Mouse (Mus musculus): ENCODE measurements around the gene Lsm7. TPM values are rescaled to one million over a fixed set of nuclear protein-coding genes. Genes with fewer than 3 reads are reported as not detected.

Gene Lsm7
- total and polyA plus RNA-seq, 3 experiments, result 19.4 to 79.9 (median 23.2) TPM

GRCm38 (mm10) chr10:80838346-80838912, 16.6 kb downstream of the Lsm7 start:
- no peak for DNase-seq
- peak overlapping the region; percentile 49 for H3K27ac ChIP-seq
- intact Hi-C loops (cut with DNase I), result no loop called here
- TF ChIP-seq CTCF (IDR thresholded peaks at IDR 0.05) (no peak), POLR2A (IDR thresholded peaks at IDR 0.05; ENCODE audit: insufficient read depth, low read depth, low read length) (no peak), EP300 (IDR thresholded peaks at IDR 0.05; ENCODE audit: insufficient read depth, low read depth, low read length) (no peak)
- no peaks in the 10 kb centered on the region for H3K79me2 ChIP-seq (replicated peaks; ENCODE audit: control insufficient read depth, insufficient read depth, low read length)
- H3K4me1 ChIP-seq (ENCODE audit: control insufficient read depth, insufficient read depth, low read length), result no peaks in the 10 kb centered on the region; the same call in 1 of the 2 replicates
- 52% methylated on average over 2 of the region's 2 CpGs for WGBS
- no peak overlapping the region for H3K4me3 ChIP-seq
- no peak overlapping the region for H3K9ac ChIP-seq (ENCODE audit: low read depth, low read length)
- H3K36me3 ChIP-seq (ENCODE audit: control insufficient read depth, insufficient read depth, low read length), result no peaks in the 10 kb centered on the region
- peaks cover 3% of the 10 kb centered on the region; the same call in 1 of the 2 replicates for H3K27me3 ChIP-seq (ENCODE audit: control insufficient read depth, insufficient read depth, low read length)

GRCm38 (mm10) chr10:80837827-80838226, 17.2 kb downstream of the Lsm7 start:
- Histone ChIP-seq H3K27me3 (ENCODE audit: control insufficient read depth, insufficient read depth, low read length) (peaks cover 3% of the 10 kb centered on the region; the same call in 1 of the 2 replicates), H3K9ac (ENCODE audit: low read depth, low read length) (no peak overlapping the region), H3K36me3 (ENCODE audit: control insufficient read depth, insufficient read depth, low read length) (no peaks in the 10 kb centered on the region), H3K4me1 (ENCODE audit: control insufficient read depth, insufficient read depth, low read length) (no peaks in the 10 kb centered on the region; the same call in 1 of the 2 replicates), H3K4me3 (no peak overlapping the region), H3K27ac (peak overlapping the region; percentile 53), H3K79me2 (replicated peaks; ENCODE audit: control insufficient read depth, insufficient read depth, low read length) (no peaks in the 10 kb centered on the region)
- no peak for TF ChIP-seq POLR2A (IDR thresholded peaks at IDR 0.05; ENCODE audit: insufficient read depth, low read depth, low read length)
- no peak for TF ChIP-seq CTCF (IDR thresholded peaks at IDR 0.05)
- 0 out of 2 replicates have a peak, but pooled peaks have one; percentile 33 for TF ChIP-seq EP300 (IDR thresholded peaks at IDR 0.05; ENCODE audit: insufficient read depth, low read depth, low read length)
- WGBS, result 19% methylated on average over 2 of the region's 2 CpGs
- intact Hi-C loops (cut with DNase I), result no loop called here
- peak in 1 of 2 experiments; percentile 76 for DNase-seq

- intact Hi-C loops (cut with DNase I), result no loop called here
- Histone ChIP-seq H3K9ac (ENCODE audit: low read depth, low read length) (no peak overlapping the region), H3K36me3 (ENCODE audit: control insufficient read depth, insufficient read depth, low read length) (no peaks in the 10 kb centered on the region), H3K79me2 (replicated peaks; ENCODE audit: control insufficient read depth, insufficient read depth, low read length) (no peaks in the 10 kb centered on the region), H3K4me3 (no peak overlapping the region), H3K27me3 (ENCODE audit: control insufficient read depth, insufficient read depth, low read length) (peaks cover 3% of the 10 kb centered on the region; the same call in 1 of the 2 replicates), H3K27ac (peak overlapping the region; percentile 53; the same call in 1 of the 2 replicates), H3K4me1 (ENCODE audit: control insufficient read depth, insufficient read depth, low read length) (no peaks in the 10 kb centered on the region; the same call in 1 of the 2 replicates)
- 34% methylated on average over 7 of the region's 7 CpGs for WGBS
- TF ChIP-seq CTCF (IDR thresholded peaks at IDR 0.05) (no peak), EP300 (IDR thresholded peaks at IDR 0.05; ENCODE audit: insufficient read depth, low read depth, low read length) (no peak), POLR2A (IDR thresholded peaks at IDR 0.05; ENCODE audit: insufficient read depth, low read depth, low read length) (no peak)
- DNase-seq, result peak in 1 of 2 experiments; percentile 58
These were observed 18.0 kb downstream of the Lsm7 start for GRCm38 (mm10) chr10:80836949-80837379.

GRCm38 (mm10) chr10:80835617-80836016, 19.4 kb downstream of the Lsm7 start:
- Histone ChIP-seq H3K9ac (ENCODE audit: low read depth, low read length) (no peak overlapping the region), H3K4me1 (ENCODE audit: control insufficient read depth, insufficient read depth, low read length) (no peaks in the 10 kb centered on the region; the same call in 1 of the 2 replicates), H3K27ac (no peak overlapping the region), H3K4me3 (no peak overlapping the region), H3K27me3 (ENCODE audit: control insufficient read depth, insufficient read depth, low read length) (peaks cover 3% of the 10 kb centered on the region; the same call in 1 of the 2 replicates), H3K36me3 (ENCODE audit: control insufficient read depth, insufficient read depth, low read length) (no peaks in the 10 kb centered on the region), H3K79me2 (replicated peaks; ENCODE audit: control insufficient read depth, insufficient read depth, low read length) (no peaks in the 10 kb centered on the region)
- DNase-seq, result no peak
- TF ChIP-seq POLR2A (IDR thresholded peaks at IDR 0.05; ENCODE audit: insufficient read depth, low read depth, low read length) (no peak), CTCF (IDR thresholded peaks at IDR 0.05) (no peak), EP300 (IDR thresholded peaks at IDR 0.05; ENCODE audit: insufficient read depth, low read depth, low read length) (no peak)
- WGBS, result 58% methylated on average over 30 of the region's 30 CpGs
- intact Hi-C loops (cut with DNase I), result no loop called here

- intact Hi-C loops (cut with DNase I), result no loop called here
- no peak overlapping the region for H3K9ac ChIP-seq (ENCODE audit: low read depth, low read length)
- no peak for DNase-seq
- 0 out of 2 replicates have a peak, but pooled peaks cover under 1% of the 10 kb centered on the region for H3K79me2 ChIP-seq (replicated peaks; ENCODE audit: control insufficient read depth, insufficient read depth, low read length)
- no peak overlapping the region for H3K27ac ChIP-seq
- no peak overlapping the region for H3K4me3 ChIP-seq
- peaks cover 7% of the 10 kb centered on the region; the same call in 1 of the 2 replicates for H3K36me3 ChIP-seq (ENCODE audit: control insufficient read depth, insufficient read depth, low read length)
- TF ChIP-seq POLR2A (IDR thresholded peaks at IDR 0.05; ENCODE audit: insufficient read depth, low read depth, low read length) (no peak), CTCF (IDR thresholded peaks at IDR 0.05) (no peak), EP300 (IDR thresholded peaks at IDR 0.05; ENCODE audit: insufficient read depth, low read depth, low read length) (no peak)
- peaks cover 10% of the 10 kb centered on the region for H3K4me1 ChIP-seq (ENCODE audit: control insufficient read depth, insufficient read depth, low read length)
- peaks cover 3% of the 10 kb centered on the region; the same call in 1 of the 2 replicates for H3K27me3 ChIP-seq (ENCODE audit: control insufficient read depth, insufficient read depth, low read length)
- WGBS, result 71% methylated on average over 7 of the region's 7 CpGs
These were observed 22.2 kb downstream of the Lsm7 start for GRCm38 (mm10) chr10:80832818-80833217.

GRCm38 (mm10) chr10:80831136-80831535, 23.9 kb downstream of the Lsm7 start:
- Histone ChIP-seq H3K9ac (ENCODE audit: low read depth, low read length) (no peak overlapping the region), H3K4me3 (no peak overlapping the region), H3K27ac (no peak overlapping the region), H3K4me1 (ENCODE audit: control insufficient read depth, insufficient read depth, low read length) (peaks cover 12% of the 10 kb centered on the region), H3K79me2 (replicated peaks; ENCODE audit: control insufficient read depth, insufficient read depth, low read length) (peaks cover 7% of the 10 kb centered on the region), H3K36me3 (ENCODE audit: control insufficient read depth, insufficient read depth, low read length) (peaks cover 7% of the 10 kb centered on the region; the same call in 1 of the 2 replicates), H3K27me3 (ENCODE audit: control insufficient read depth, insufficient read depth, low read length) (peaks cover 3% of the 10 kb centered on the region; the same call in 1 of the 2 replicates)
- no peak for TF ChIP-seq EP300 (IDR thresholded peaks at IDR 0.05; ENCODE audit: insufficient read depth, low read depth, low read length)
- no peak for TF ChIP-seq POLR2A (IDR thresholded peaks at IDR 0.05; ENCODE audit: insufficient read depth, low read depth, low read length)
- TF ChIP-seq CTCF (IDR thresholded peaks at IDR 0.05), result no peak
- DNase-seq, result peak; percentile 43 to 56
- intact Hi-C loops (cut with DNase I), result no loop called here
- WGBS, result 21% methylated on average over 9 of the region's 9 CpGs

All from heart, adult 2 months (tissue).